Comparison of ENCODE assay signal across 21 mouse cellular contexts in the genomic region with DNA sequence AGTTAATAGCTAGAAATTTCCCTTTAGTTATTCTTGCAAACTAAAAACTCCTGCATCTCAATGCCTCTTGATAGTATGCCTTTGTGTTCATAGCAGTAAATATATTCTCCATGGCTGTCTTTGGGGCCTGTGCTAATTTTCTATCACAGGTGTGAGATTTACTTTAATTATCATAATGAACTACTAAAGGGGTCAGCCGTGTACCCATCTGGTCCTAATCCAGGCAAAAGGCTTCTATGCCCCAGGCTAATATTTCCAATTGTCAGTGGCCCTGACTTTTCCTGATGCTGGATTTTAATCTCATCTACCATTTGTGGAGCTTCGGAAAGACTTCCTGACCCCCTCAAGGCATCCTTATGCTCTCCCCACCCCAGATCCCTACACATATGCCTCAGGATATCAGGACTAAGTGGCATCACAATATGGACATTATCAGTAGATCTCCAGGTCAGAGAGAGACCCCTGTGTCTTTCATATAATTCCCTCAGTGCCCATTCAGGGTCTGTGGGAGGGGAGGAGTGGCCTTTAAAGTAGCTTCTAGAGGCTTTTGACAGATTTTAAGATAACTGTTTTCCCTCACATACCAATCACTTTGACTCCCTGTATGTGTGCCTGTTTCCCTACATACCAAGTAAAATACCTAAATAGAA.
"Had no signal": no experiment of that assay in that cellular context is flagged by ENCODE, and none has a peak within 500 bp of the region (broad histone marks: within the 10 kb centered on the region; RNA-seq: fewer than 3 reads in every experiment).

No protein-coding gene starts in this region.

- H3K27ac ChIP-seq: kidney, postnatal 0 days; layer of hippocampus, adult 2 months; limb, embryonic 10.5 days; limb, embryonic 13.5 days; liver, embryonic 12.5 days; liver, embryonic 15.5 days; lung, embryonic 15.5 days; stomach, embryonic 15.5 days had no signal

- H3K4me3 ChIP-seq: layer of hippocampus, adult 2 months; limb, embryonic 10.5 days; limb, embryonic 13.5 days; liver, embryonic 12.5 days; liver, embryonic 15.5 days; lung, embryonic 15.5 days; megakaryocyte, embryonic 14.5 days; stomach, embryonic 15.5 days had no signal

- H3K9me3 ChIP-seq: limb, embryonic 10.5 days; limb, embryonic 13.5 days; liver, embryonic 12.5 days; liver, embryonic 15.5 days; lung, embryonic 15.5 days; megakaryocyte, embryonic 14.5 days; stomach, embryonic 15.5 days had no signal

- H3K4me1 ChIP-seq: limb, embryonic 10.5 days; limb, embryonic 13.5 days; liver, embryonic 12.5 days; liver, embryonic 15.5 days; lung, embryonic 15.5 days; megakaryocyte, embryonic 14.5 days; stomach, embryonic 15.5 days had no signal

- H3K27me3 ChIP-seq: limb, embryonic 13.5 days; liver, embryonic 12.5 days; liver, embryonic 15.5 days; lung, embryonic 15.5 days; megakaryocyte, embryonic 14.5 days; stomach, embryonic 15.5 days had no signal

- ATAC-seq: intestine, postnatal 0 days; liver, embryonic 12.5 days had no signal

- DNase-seq: kidney, adult 2 months; kidney, postnatal 25 days; layer of hippocampus, adult 9-11 months; liver; lung, adult 18-20 months; lung, postnatal 10 days; lung, postnatal 36 days; retina, postnatal 1 day; right cerebral cortex, postnatal 25 days; spleen, adult 18-20 months; thymus, postnatal 25 days had no signal

- H3K4me2 ChIP-seq: limb, embryonic 13.5 days; liver, embryonic 12.5 days; liver, embryonic 15.5 days; lung, embryonic 15.5 days; stomach, embryonic 15.5 days had no signal

- H3K9ac ChIP-seq: limb, embryonic 13.5 days; liver, embryonic 12.5 days; liver, embryonic 15.5 days; lung, embryonic 15.5 days; stomach, embryonic 15.5 days had no signal
